Mouse (Mus musculus): Measurements from ENCODE around the gene Nlrp4c. TPM values are rescaled to one million over a fixed set of nuclear protein-coding genes. Genes with fewer than 3 reads are reported as not detected.

Nlrp4c gene
- total RNA-seq, 1 experiment from 2014 or later, result not detected

Other genes starting within 250 kb of the Nlrp4c start
- not detected in 2 replicates for gene Vmn1r63, start 239.7 kb upstream of the Nlrp4c start, total RNA-seq (2021)
- not detected in 2 replicates for gene Vmn1r64, start 160.6 kb upstream of the Nlrp4c start, total RNA-seq (2021)
- gene Vmn1r65, start 34.2 kb upstream of the Nlrp4c start, total RNA-seq (2021), result not detected in 2 replicates
- 51.5 and 58.0 TPM in 2 replicates for gene Zfp787, start 110.8 kb downstream of the Nlrp4c start, total RNA-seq (2021)
- 21.6 and 31.8 TPM in 2 replicates for gene Zfp444, start 127.1 kb downstream of the Nlrp4c start, total RNA-seq (2021)
- not detected in 2 replicates for gene Galp, start 151.9 kb downstream of the Nlrp4c start, total RNA-seq (2021)
- gene Zscan5b, start 177.1 kb downstream of the Nlrp4c start, total RNA-seq (2021), result not detected in 2 replicates
- gene Epp13, start 207.5 kb downstream of the Nlrp4c start, total RNA-seq (2021), result not detected in 2 replicates
- 6.7 and 9.7 TPM in 2 replicates for gene Zfp667, start 241.4 kb downstream of the Nlrp4c start, total RNA-seq (2021)